Mouse (Mus musculus): Measurements from ENCODE around the gene Pan3.

- TF ChIP-seq CTCF (IDR thresholded peaks at IDR 0.05; ENCODE audit: borderline replicate concordance, insufficient read depth, low read depth, low read length), result no peak
- no peak for TF ChIP-seq POLR2A (IDR thresholded peaks at IDR 0.05; ENCODE audit: borderline replicate concordance, insufficient read depth, low read length)
These were observed 59.3 kb downstream of the Pan3 start for GRCm38 (mm10) chr5:147489226-147489625.

Measured in cerebellum, adult 2 months (tissue).